Mouse (Mus musculus) liver, embryonic 14.5 days (tissue): ENCODE data around the gene 5830473C10Rik. TPM values are rescaled to one million over a fixed set of nuclear protein-coding genes. Genes with fewer than 3 reads are reported as not detected.

Source experiments
- ATAC-seq: fragments of 200-750 bp; cut with Nextera tagmentation; 2 replicates; pipeline ENCODE4 v1.8.0; 2017; ENCODE audit warnings: moderate number of reproducible peaks, mild to moderate bottlenecking, moderate library complexity; ENCODE audit not compliant: insufficient read depth
- DNase-seq, 3 experiments: peaks; one replicate each; pipeline ENCODE4 v3.0.0-alpha.2; 2012 to 2013; ENCODE audit warnings: low read depth in 3 of 3, low spot score in 3 of 3
- H3K27ac ChIP-seq: fragments of 300-500 bp; sonication (generic); 2 replicates; pipeline ENCODE4 v1.5.1; 2014; ENCODE audit warnings: moderate library complexity, mild to moderate bottlenecking, control low read depth, inconsistent platforms
- H3K27me3 ChIP-seq: fragments of 300-500 bp; sonication (generic); 2 replicates; pipeline ENCODE4 v1.6.1; 2014; ENCODE audit warnings: mild to moderate bottlenecking, low read length, moderate library complexity; ENCODE audit not compliant: control insufficient read depth, insufficient read depth
- H3K36me3 ChIP-seq: fragments of 300-500 bp; sonication (generic); replicated peaks from 2 replicates; pipeline ENCODE4 v1.6.1; 2014; ENCODE audit warnings: low read depth; ENCODE audit not compliant: control insufficient read depth, insufficient read depth
- H3K4me1 ChIP-seq, 2 experiments: fragments of 200-500 bp in 1 of 2; fragments of 300-500 bp in 1 of 2; sonication (generic) in 1 of 2; replicated peaks; 2 replicates each; pipeline ENCODE4 v1.6.1; 2012 to 2014; ENCODE audit warnings: antibody characterized with exemption in 1 of 2, inconsistent platforms in 1 of 2, low read length in 1 of 2; ENCODE audit not compliant: control insufficient read depth in 2 of 2, insufficient read depth in 2 of 2
- H3K4me2 ChIP-seq: fragments of 300-500 bp; sonication (generic); 2 replicates; pipeline ENCODE4 v1.6.1; 2014; ENCODE audit warnings: low read depth, mild to moderate bottlenecking, control low read depth, moderate library complexity
- H3K4me3 ChIP-seq, 2 experiments: fragments of 200-500 bp in 1 of 2; fragments of 300-500 bp in 1 of 2; sonication (generic) in 1 of 2; 2 replicates each; pipeline ENCODE4 v1.5.1; 2012 to 2014; ENCODE audit warnings: low read depth in 2 of 2, low read length in 2 of 2, mild to moderate bottlenecking in 2 of 2, control low read depth in 1 of 2, inconsistent platforms in 1 of 2, moderate library complexity in 1 of 2; ENCODE audit not compliant: insufficient read depth in 1 of 2
- H3K9ac ChIP-seq: fragments of 300-500 bp; sonication (generic); replicated peaks from 2 replicates; pipeline ENCODE4 v1.6.1; 2014; ENCODE audit warnings: mild to moderate bottlenecking, control low read depth, moderate library complexity
- H3K9me3 ChIP-seq: fragments of 300-500 bp; sonication (generic); 2 replicates; pipeline ENCODE4 v1.6.1; 2016; ENCODE audit warnings: low read length, mixed read lengths; ENCODE audit not compliant: control insufficient read depth
- CTCF ChIP-seq: IDR thresholded peaks from 2 replicates; pipeline ENCODE4 v1.5.1; 2016; ENCODE audit warnings: antibody characterized with exemption, low read depth, control low read depth
- EP300 ChIP-seq: IDR thresholded peaks from 2 replicates; pipeline ENCODE4 v1.6.1; 2016; ENCODE audit warnings: antibody characterized with exemption, low read depth
- WGBS: fragments of 180-500 bp; shearing (Covaris S2); extraction: QIAGEN DNeasy Blood & Tissue Kit; methylation state at CpG from one replicate; pipeline ENCODE4 v1.1.7; 2014; ENCODE audit not compliant: insufficient replicate concordance; 5-methylcytosine and 5-hydroxymethylcytosine counted together
- polyA plus RNA-seq, 2 experiments: library from polyadenylated mRNA; depleted of rRNA in 1 of 2; stranded (reverse) in 1 of 2; unstranded in 1 of 2; fragments of >200 nt; fragmentation: Nextera tagmentation in 1 of 2; extraction: Ambion mirVana in 1 of 2; gene quantifications; 2 replicates each; pipeline versions ENCODE4 v1.2.1 to v1.2.3; 2012 to 2014

The 5830473C10Rik gene
- polyA plus RNA-seq, 2 experiments: 0.72 to 0.85 TPM

GRCm38 (mm10) chr5:90582179-90582578 lies 21.3 kb downstream of the 5830473C10Rik start:
- H3K27ac ChIP-seq: no peak overlapping the region

DNA sequence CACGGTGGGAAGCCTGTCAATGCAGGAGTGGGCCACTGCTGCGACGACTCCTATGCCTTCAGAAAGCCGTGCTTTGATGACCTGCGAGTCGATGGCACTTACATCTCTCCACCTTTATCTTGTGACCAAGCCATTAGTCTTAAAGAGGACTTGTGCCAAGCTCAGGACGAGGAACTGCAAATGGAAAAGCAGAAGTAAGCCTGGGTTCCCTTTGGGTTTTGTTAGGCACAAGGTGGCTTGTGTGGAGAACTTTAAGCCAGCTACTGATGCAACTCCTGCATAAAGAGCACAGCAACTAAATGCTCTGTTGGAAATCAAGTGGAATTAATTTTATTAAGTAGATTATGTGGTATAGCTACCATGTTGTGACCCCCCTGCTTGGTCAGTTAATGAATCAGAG lies 23.9 kb downstream of the 5830473C10Rik start:
- Histone ChIP-seq H3K4me1 (no peaks in the 10 kb centered on the region; a peak in 1 of 4 replicates), H3K27ac (no peak overlapping the region), H3K4me3 (no peak overlapping the region), H3K9me3 (no peaks in the 10 kb centered on the region), H3K27me3 (no peaks in the 10 kb centered on the region), H3K36me3 (no peaks in the 10 kb centered on the region), H3K4me2 (no peak overlapping the region), H3K9ac (no peak overlapping the region)
- 56% methylated on average over 7 of the region's 7 CpGs for WGBS
- TF ChIP-seq CTCF (no peak), EP300 (no peak)
- DNase-seq: no peak
- ATAC-seq: no peak

More at GRCm38 (mm10) chr5:90582179-90582578, 21.3 kb downstream of the 5830473C10Rik start:
- Histone ChIP-seq H3K9me3 (no peaks in the 10 kb centered on the region), H3K4me3 (no peak overlapping the region), H3K4me2 (no peak overlapping the region), H3K9ac (no peak overlapping the region), H3K27me3 (no peaks in the 10 kb centered on the region), H3K36me3 (no peaks in the 10 kb centered on the region), H3K4me1 (no peaks in the 10 kb centered on the region; a peak in 2 of 4 replicates)
- DNase-seq (peak in 1 of 3 experiments; percentile 9), ATAC-seq (peak; percentile 31; the same call in 1 of the 2 replicates)
- no peak for TF ChIP-seq EP300
- TF ChIP-seq CTCF: no peak
- 58% methylated on average over 6 of the region's 6 CpGs for WGBS

DNA sequence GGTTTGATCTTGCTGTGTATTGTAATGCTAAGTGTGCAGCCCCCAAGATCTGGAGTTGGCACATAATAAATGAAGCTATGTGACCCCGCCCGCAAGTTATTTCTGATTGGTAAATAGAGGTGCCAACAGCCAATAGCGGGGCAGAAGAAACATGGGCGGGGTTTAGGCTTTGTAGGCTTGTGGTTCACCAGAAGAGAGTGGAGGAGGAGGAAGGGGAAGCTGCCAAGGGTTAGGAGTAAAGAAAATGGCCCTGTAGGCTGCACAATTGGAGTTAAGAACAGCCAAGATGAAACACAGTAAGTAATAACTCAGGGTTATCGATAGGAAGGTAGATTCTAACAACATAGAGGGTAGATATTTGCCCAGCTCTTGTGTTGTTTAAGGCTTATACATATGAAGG lies 25.6 kb downstream of the 5830473C10Rik start:
- Histone ChIP-seq H3K4me1 (no peaks in the 10 kb centered on the region; a peak in 1 of 4 replicates), H3K27ac (no peak overlapping the region), H3K9me3 (no peaks in the 10 kb centered on the region), H3K36me3 (no peaks in the 10 kb centered on the region), H3K4me3 (no peak overlapping the region), H3K4me2 (no peak overlapping the region), H3K27me3 (no peaks in the 10 kb centered on the region), H3K9ac (no peak overlapping the region)
- 52% methylated on average over 5 of the region's 5 CpGs for WGBS
- ATAC-seq (no peak), DNase-seq (no peak)
- TF ChIP-seq EP300 (no peak), CTCF (no peak)

DNA sequence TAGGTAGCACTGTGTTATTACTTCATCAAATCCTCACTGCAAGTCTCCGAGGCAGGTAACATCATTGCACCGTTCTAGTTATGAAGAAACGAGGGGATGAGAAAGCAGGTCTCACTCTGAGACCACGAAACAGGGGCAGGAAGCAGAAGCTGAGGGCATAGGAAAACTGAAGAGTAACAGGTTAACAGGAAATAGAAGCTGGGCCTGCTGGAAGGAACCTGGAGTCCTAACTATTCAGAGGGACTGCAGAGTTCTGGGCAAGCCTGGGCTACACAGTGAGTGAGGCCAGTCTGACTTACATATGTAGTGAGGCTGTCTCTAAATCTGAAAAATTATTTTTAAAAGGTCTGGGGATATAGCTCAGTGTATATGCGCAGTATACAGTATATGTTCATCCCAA lies 27.2 kb downstream of the 5830473C10Rik start:
- TF ChIP-seq CTCF (no peak), EP300 (no peak)
- no peaks in the 10 kb centered on the region for H3K27me3 ChIP-seq
- no peak overlapping the region for H3K9ac ChIP-seq
- ATAC-seq (no peak), DNase-seq (no peak)
- no peaks in the 10 kb centered on the region for H3K36me3 ChIP-seq
- no peak overlapping the region for H3K4me3 ChIP-seq
- H3K9me3 ChIP-seq: no peaks in the 10 kb centered on the region
- H3K27ac ChIP-seq: no peak overlapping the region
- H3K4me1 ChIP-seq: no peaks in the 10 kb centered on the region
- no peak overlapping the region for H3K4me2 ChIP-seq
- WGBS: 64% methylated on average over 5 of the region's 5 CpGs

DNA sequence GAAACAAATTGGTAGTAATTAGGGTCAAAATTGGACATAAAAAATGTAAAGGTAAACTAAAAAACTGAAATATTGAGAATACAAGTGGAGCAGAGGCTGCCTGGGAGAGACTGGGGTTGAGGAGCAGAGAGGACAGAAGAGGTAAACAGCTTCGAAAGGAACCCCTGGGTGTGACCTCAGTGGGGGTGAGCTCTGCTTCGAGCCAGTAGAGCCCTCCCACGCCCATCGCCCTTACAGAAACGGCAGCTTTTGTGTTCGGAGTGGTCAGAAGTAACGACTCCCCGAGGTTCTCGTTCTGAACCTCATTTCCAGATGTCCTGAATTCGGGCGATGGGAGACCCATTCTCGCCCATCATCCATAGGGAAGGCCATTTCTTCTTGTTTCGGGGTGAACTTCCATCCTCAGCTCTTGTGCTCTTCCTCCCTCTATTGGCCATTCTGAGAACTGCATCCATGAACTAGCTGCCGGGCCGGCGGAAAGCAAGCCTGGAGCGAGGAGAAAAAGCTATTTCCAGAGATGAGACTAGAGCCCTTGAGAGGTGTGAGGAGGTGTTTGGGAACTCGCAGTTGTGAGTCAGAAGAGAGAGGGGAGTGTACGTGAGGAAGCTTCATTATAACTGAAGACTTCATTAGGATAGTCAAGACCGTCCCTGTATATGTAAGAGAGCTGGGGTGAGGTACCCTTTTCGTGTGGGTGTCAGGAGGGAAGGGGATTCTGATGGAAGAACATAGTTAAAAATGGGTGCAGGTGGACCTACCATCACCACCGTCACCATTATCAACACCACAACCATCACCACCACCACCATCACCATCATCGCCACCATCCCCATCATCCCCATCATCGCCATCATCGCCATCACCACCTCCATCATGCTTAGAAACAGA lies 28.0 kb downstream of the 5830473C10Rik start:
- peak; percentile 37; the same call in 1 of the 2 replicates for ATAC-seq
- H3K9ac ChIP-seq: no peak overlapping the region
- peak in 2 of 3 experiments; percentile 22 to 40 for DNase-seq
- WGBS: 22% methylated on average over 25 of the region's 25 CpGs
- H3K4me1 ChIP-seq: no peaks in the 10 kb centered on the region
- H3K4me2 ChIP-seq: peak overlapping the region; percentile 50
- no peak overlapping the region for H3K27ac ChIP-seq
- H3K36me3 ChIP-seq: no peaks in the 10 kb centered on the region
- H3K9me3 ChIP-seq: no peaks in the 10 kb centered on the region
- TF ChIP-seq EP300 (no peak), CTCF (peak; percentile 93)
- no peaks in the 10 kb centered on the region for H3K27me3 ChIP-seq
- H3K4me3 ChIP-seq: peak overlapping the region; percentile 21 to 52; a peak in 3 of 4 replicates
